Mouse (Mus musculus) kidney, postnatal 0 days (tissue): ENCODE data around the gene Olfr1367. TPM values are rescaled to one million over a fixed set of nuclear protein-coding genes. Genes with fewer than 3 reads are reported as not detected.
"Not testable (repeated sequence)": the region's sequence is repeated elsewhere in the genome, so short reads cannot be mapped to it uniquely, and the experiment has no call there.

Experiments
- ATAC-seq: fragments of 200-750 bp; cut with Nextera tagmentation; replicated peaks from 2 replicates; pipeline ENCODE4 v1.8.0; 2017; ENCODE audit warnings: low read depth, moderate number of reproducible peaks, moderate TSS enrichment, moderate library complexity; ENCODE audit not compliant: low FRiP score
- DNase-seq: peaks from one replicate; pipeline ENCODE4 v3.0.0-alpha.2; 2016; ENCODE audit warnings: low spot score
- H3K27ac ChIP-seq: fragments of 300-500 bp; sonication (generic); 2 replicates; pipeline ENCODE4 v1.5.1; 2014; ENCODE audit warnings: mild to moderate bottlenecking
- H3K27me3 ChIP-seq: fragments of 300-500 bp; sonication (generic); 2 replicates; pipeline ENCODE4 v1.6.1; 2014; ENCODE audit warnings: low read length, mixed read lengths; ENCODE audit not compliant: insufficient read depth
- H3K36me3 ChIP-seq: fragments of 300-500 bp; sonication (generic); 2 replicates; pipeline ENCODE4 v1.6.1; 2014; ENCODE audit warnings: low read length, mixed read lengths; ENCODE audit not compliant: insufficient read depth
- H3K4me1 ChIP-seq: fragments of 300-500 bp; sonication (generic); replicated peaks from 2 replicates; pipeline ENCODE4 v1.6.1; 2014; ENCODE audit warnings: antibody characterized with exemption, low read length, mixed read lengths; ENCODE audit not compliant: insufficient read depth
- H3K4me2 ChIP-seq: fragments of 300-500 bp; sonication (generic); 2 replicates; pipeline ENCODE4 v1.6.1; 2014; ENCODE audit warnings: mild to moderate bottlenecking, low read length, moderate library complexity, mixed read lengths
- H3K4me3 ChIP-seq: fragments of 300-500 bp; sonication (generic); replicated peaks from 2 replicates; pipeline ENCODE4 v1.5.1; 2014; ENCODE audit warnings: low read depth, low read length
- H3K9ac ChIP-seq: fragments of 300-500 bp; sonication (generic); 2 replicates; pipeline ENCODE4 v1.6.1; 2014; ENCODE audit warnings: low read depth, low read length
- H3K9me3 ChIP-seq: fragments of 300-500 bp; sonication (generic); replicated peaks from 2 replicates; pipeline ENCODE4 v1.6.1; 2016; ENCODE audit warnings: low read length, inconsistent platforms, mixed read lengths
- CTCF ChIP-seq: IDR thresholded peaks from 2 replicates; pipeline ENCODE4 v1.5.1; 2016; ENCODE audit warnings: antibody characterized with exemption, low read depth, mild to moderate bottlenecking, moderate library complexity
- WGBS: fragments of 180-500 bp; shearing (Covaris S2); extraction: QIAGEN DNeasy Blood & Tissue Kit; methylation state at CpG from one replicate; pipeline ENCODE4 v1.1.7; 2014; 5-methylcytosine and 5-hydroxymethylcytosine counted together
- microRNA-seq: library from miRNA; unstranded; fragments of <30 nt; microRNA quantifications from one replicate; pipeline ENCODE4, GENCODE M21; 2016
- polyA plus RNA-seq: library from polyadenylated mRNA; unstranded; fragments of >200 nt; fragmentation: Nextera tagmentation; extraction: Ambion mirVana; gene quantifications from 2 replicates; pipeline ENCODE4 v1.2.1, GENCODE M21; 2015

Gene Olfr1367
- polyA plus RNA-seq, 1 experiment from 2014 or later: not detected

DNA sequence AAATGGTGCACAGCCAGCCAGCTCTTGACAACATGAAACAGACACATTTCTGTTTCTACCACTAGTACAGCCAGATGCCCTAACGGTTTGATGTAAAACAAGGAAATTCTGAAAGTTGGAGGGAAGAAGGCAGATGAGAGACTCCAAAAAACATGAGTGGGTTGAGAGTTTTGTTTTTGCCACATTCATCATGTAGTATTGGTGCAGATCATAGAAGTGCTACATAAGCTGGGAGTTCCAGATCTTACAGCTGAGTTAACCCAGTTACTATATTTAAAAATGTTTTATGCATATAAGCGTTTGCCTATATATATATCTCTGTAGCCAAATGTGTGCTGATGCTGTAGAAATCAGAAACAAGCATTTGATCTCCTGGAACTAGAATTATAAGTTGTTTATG lies 26.0 kb downstream of the Olfr1367 start:
- WGBS: 89% methylated on average over 2 of the region's 2 CpGs
- Histone ChIP-seq H3K4me2 (no peak overlapping the region), H3K9me3 (no peaks in the 10 kb centered on the region), H3K27me3 (no peaks in the 10 kb centered on the region), H3K9ac (no peak overlapping the region), H3K36me3 (peaks cover 17% of the 10 kb centered on the region; the same call in 1 of the 2 replicates), H3K4me1 (no peaks in the 10 kb centered on the region), H3K27ac (no peak overlapping the region), H3K4me3 (no peak overlapping the region)
- TF ChIP-seq CTCF: no peak
- DNase-seq (no peak), ATAC-seq (no peak)

DNA sequence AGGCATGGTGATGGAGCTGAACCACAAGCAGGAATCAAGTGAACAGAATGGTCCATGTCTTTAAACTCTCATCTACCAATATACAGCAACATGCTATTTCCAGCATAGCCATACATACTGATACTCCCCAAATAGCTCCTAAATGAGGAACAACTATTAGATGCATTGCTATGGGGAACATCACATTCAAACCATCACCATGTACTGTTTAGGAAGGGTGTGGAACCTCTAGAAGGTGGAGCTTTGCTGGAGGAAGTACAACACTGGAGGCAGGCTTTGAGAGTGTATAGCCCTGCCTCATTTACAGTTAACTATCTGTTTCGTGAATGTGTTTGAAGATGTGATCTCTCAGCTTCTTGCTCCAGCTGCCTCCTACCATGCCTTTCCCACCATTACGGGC lies 31.1 kb downstream of the Olfr1367 start:
- Histone ChIP-seq H3K27ac (no peak overlapping the region), H3K9ac (no peak overlapping the region), H3K27me3 (no peaks in the 10 kb centered on the region), H3K4me3 (no peak overlapping the region), H3K36me3 (no peaks in the 10 kb centered on the region), H3K4me1 (no peaks in the 10 kb centered on the region), H3K9me3 (no peaks in the 10 kb centered on the region), H3K4me2 (no peak overlapping the region)
- TF ChIP-seq CTCF: no peak
- DNase-seq: no peak
- ATAC-seq: no peak
- 83% methylated on average over 2 of the region's 2 CpGs for WGBS

DNA sequence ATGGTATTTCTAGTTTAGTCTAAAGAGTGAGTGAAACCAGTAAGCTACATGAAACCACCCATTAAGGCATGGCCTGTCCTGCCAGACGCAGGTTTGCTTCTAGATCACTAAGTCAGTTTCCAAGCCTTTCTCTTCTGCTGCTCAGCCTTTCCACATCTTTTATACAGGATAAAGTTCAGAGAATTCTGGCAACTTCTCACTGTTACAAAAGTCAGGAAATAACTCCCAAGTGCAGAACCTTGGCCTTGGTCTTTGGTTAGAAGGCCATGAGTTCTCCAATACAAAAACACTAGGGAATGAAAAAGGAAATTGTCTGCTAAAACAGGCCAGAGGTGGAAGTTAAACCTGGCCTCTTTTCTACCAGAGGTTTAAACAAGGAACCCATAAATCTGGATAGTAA lies 48.5 kb downstream of the Olfr1367 start:
- H3K4me2 ChIP-seq: no peak overlapping the region
- no peaks in the 10 kb centered on the region for H3K9me3 ChIP-seq
- ATAC-seq (no peak), DNase-seq (peak; percentile 33)
- H3K27me3 ChIP-seq: no peaks in the 10 kb centered on the region
- no peak for TF ChIP-seq CTCF
- no peaks in the 10 kb centered on the region for H3K4me1 ChIP-seq
- no peak overlapping the region for H3K27ac ChIP-seq
- no peak overlapping the region for H3K9ac ChIP-seq
- 82% methylated on average over 1 of the region's 1 CpGs for WGBS
- H3K4me3 ChIP-seq: no peak overlapping the region
- peaks cover 44% of the 10 kb centered on the region for H3K36me3 ChIP-seq

DNA sequence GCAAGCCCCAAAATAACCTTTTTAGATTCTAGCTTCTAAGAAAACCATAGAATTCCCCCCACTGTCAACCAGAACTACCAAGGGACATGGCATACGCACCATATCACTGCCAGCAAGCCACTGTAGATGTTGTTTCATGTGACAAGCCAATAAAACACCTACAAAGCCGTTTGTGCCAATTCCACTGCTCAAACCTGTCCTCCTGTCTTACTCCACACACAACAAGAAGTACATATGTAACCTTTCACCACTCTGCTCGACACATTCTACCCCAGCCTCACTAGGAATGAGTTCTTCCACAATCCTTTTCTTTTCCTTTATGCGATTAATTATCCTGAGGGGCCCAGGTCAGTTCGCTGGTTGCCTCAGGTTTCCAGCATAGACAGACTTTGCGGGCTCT lies 48.9 kb downstream of the Olfr1367 start:
- H3K36me3 ChIP-seq: peaks cover 40% of the 10 kb centered on the region
- DNase-seq (no peak), ATAC-seq (0 out of 2 replicates have a peak, but pooled peaks have one; percentile 10)
- H3K4me3 ChIP-seq: no peak overlapping the region
- no peak overlapping the region for H3K9ac ChIP-seq
- H3K4me1 ChIP-seq: no peaks in the 10 kb centered on the region
- TF ChIP-seq CTCF: no peak
- 64% methylated on average over 6 of the region's 6 CpGs for WGBS
- no peaks in the 10 kb centered on the region for H3K27me3 ChIP-seq
- H3K9me3 ChIP-seq: no peaks in the 10 kb centered on the region
- H3K27ac ChIP-seq: no peak overlapping the region
- no peak overlapping the region for H3K4me2 ChIP-seq

DNA sequence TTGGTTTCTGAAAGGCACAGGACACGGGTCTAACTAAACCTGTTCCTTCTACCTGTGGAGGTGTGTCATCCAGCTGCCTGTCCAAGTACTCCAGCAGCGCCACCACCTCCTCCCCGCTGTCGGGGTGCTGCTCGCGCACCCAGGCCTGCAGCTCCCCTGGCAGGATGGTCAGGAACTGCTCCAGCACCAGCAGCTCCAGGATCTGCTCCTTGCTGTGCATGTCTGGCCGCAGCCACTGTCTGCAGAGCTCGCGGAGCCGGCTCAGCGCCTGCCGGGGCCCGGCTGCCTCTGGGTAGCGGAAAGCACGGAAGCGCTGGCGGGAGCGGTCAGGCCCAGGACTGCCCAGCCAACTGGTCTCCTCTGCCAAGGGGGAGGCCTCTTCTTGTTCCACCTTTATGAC lies 49.3 kb downstream of the Olfr1367 start:
- not testable (repeated sequence) for H3K27me3 ChIP-seq, H3K9me3 ChIP-seq, DNase-seq, H3K9ac ChIP-seq, H3K4me2 ChIP-seq, H3K4me3 ChIP-seq, H3K4me1 ChIP-seq, H3K27ac ChIP-seq
- WGBS: 85% methylated on average over 11 of the region's 18 CpGs
- 0 out of 2 replicates have a peak, but pooled peaks have one; percentile 68 for ATAC-seq
- H3K36me3 ChIP-seq: peaks cover 36% of the 10 kb centered on the region

- H3K27me3 ChIP-seq: no peaks in the 10 kb centered on the region
- DNase-seq (no peak), ATAC-seq (no peak)
- no peak overlapping the region for H3K4me3 ChIP-seq
- H3K4me2 ChIP-seq: no peak overlapping the region
- H3K36me3 ChIP-seq: peaks cover 23% of the 10 kb centered on the region
- no peak overlapping the region for H3K9ac ChIP-seq
- no peak overlapping the region for H3K27ac ChIP-seq
- 83% methylated on average over 2 of the region's 2 CpGs for WGBS
- no peaks in the 10 kb centered on the region; the same call in 1 of the 2 replicates for H3K4me1 ChIP-seq
- TF ChIP-seq CTCF: no peak
- H3K9me3 ChIP-seq: no peaks in the 10 kb centered on the region
These were observed 50.8 kb downstream of the Olfr1367 start for GRCm38 (mm10) chr13:21397486-21397885.

Small RNAs within 50 kb of the gene (microRNA-seq; reads per million reads assigned to microRNA genes)
- not detected for gene Mir6942

Other genes with a start within 250 kb of the Olfr1367 start
- gene Olfr1369-ps1, start 235.4 kb upstream of the Olfr1367 start, polyA plus RNA-seq: 0.04 TPM in 1 of 2 replicates, not detected in the other
- not detected in 2 replicates for gene Olfr263, start 217.3 kb upstream of the Olfr1367 start, polyA plus RNA-seq
- not detected in 2 replicates for gene Olfr1368, start 201.0 kb upstream of the Olfr1367 start, polyA plus RNA-seq
- gene Trim27, start 167.5 kb upstream of the Olfr1367 start, polyA plus RNA-seq: 101 and 103 TPM in 2 replicates
- not detected in 2 replicates for gene Gpx5, start 54.2 kb upstream of the Olfr1367 start, polyA plus RNA-seq
- 57.5 and 67.8 TPM in 2 replicates for gene Gpx6, start 34.8 kb upstream of the Olfr1367 start, polyA plus RNA-seq
- 9.7 and 10.0 TPM in 2 replicates for gene Zscan12, start 15.9 kb downstream of the Olfr1367 start, polyA plus RNA-seq
- 64.7 and 65.4 TPM in 2 replicates for gene Zkscan3, start 55.8 kb downstream of the Olfr1367 start, polyA plus RNA-seq
- 2.0 and 2.5 TPM in 2 replicates for gene Pgbd1, start 94.1 kb downstream of the Olfr1367 start, polyA plus RNA-seq
- 21.1 and 23.2 TPM in 2 replicates for gene Zscan26, start 106.8 kb downstream of the Olfr1367 start, polyA plus RNA-seq
- 3.4 and 3.7 TPM in 2 replicates for gene Nkapl, start 121.6 kb downstream of the Olfr1367 start, polyA plus RNA-seq
- 4.0 and 4.3 TPM in 2 replicates for gene Zkscan4, start 132.0 kb downstream of the Olfr1367 start, polyA plus RNA-seq
- not detected in 2 replicates for gene Gm10065, start 132.5 kb downstream of the Olfr1367 start, polyA plus RNA-seq
- 0.43 TPM in 2 replicates for gene AK157302, start 148.3 kb downstream of the Olfr1367 start, polyA plus RNA-seq
- gene Gm11273, start 154.5 kb downstream of the Olfr1367 start, polyA plus RNA-seq: 13.3 and 18.1 TPM in 2 replicates
- 4.6 and 5.0 TPM in 2 replicates for gene Zkscan8, start 184.2 kb downstream of the Olfr1367 start, polyA plus RNA-seq
- gene Olfr1366, start 195.9 kb downstream of the Olfr1367 start, polyA plus RNA-seq: 0.11 and 0.13 TPM in 2 replicates
- gene Olfr1535, start 213.0 kb downstream of the Olfr1367 start, polyA plus RNA-seq: not detected in 2 replicates
- gene Olfr1364, start 234.8 kb downstream of the Olfr1367 start, polyA plus RNA-seq: not detected in 2 replicates